In genomic region chr2:129908701-129909425, GRCm38 (mm10) we compare ENCODE assay signal across 9 mouse cellular contexts.
A peak's percentile ranks its signal among the peaks of the same experiment; 100 is the strongest.
DNase-seq lines count a peak whose midpoint lies in the region; ATAC-seq and TF ChIP-seq lines count a peak whose summit lies in the region.
"Had no signal": no experiment of that assay in that cellular context is flagged by ENCODE, and none has a peak within 500 bp of the region (broad histone marks: within the 10 kb centered on the region; RNA-seq: fewer than 3 reads in every experiment).

No protein-coding gene starts in this region.

- no peak overlapping the region for H3K27ac ChIP-seq in heart, embryonic 12.5 days (ENCODE audit: poor library complexity, severe bottlenecking)
- no peak overlapping the region for H3K27ac ChIP-seq in heart, adult 2 months
- H3K27ac ChIP-seq in stomach, embryonic 15.5 days: no peak overlapping the region
- H3K27ac ChIP-seq: liver, embryonic 13.5 days had no signal

- peaks cover 6% of the 10 kb centered on the region for H3K27me3 ChIP-seq in heart, embryonic 12.5 days (replicated peaks)
- H3K27me3 ChIP-seq in heart, adult 2 months (ENCODE audit: control insufficient read depth, insufficient read depth, low read length): peaks cover 5% of the 10 kb centered on the region; the same call in 1 of the 2 replicates
- 0 out of 2 replicates have a peak, but pooled peaks cover 5% of the 10 kb centered on the region for H3K27me3 ChIP-seq in stomach, embryonic 15.5 days (replicated peaks)

- no peak for TF ChIP-seq POLR2A in heart, adult 2 months (IDR thresholded peaks at IDR 0.05; ENCODE audit: insufficient read depth, low read depth, low read length)

- H3K9ac ChIP-seq in heart, embryonic 12.5 days: no peak overlapping the region
- H3K9ac ChIP-seq in heart, adult 2 months (ENCODE audit: low read depth, low read length): no peak overlapping the region
- no peak overlapping the region for H3K9ac ChIP-seq in stomach, embryonic 15.5 days
- H3K9ac ChIP-seq: liver, embryonic 13.5 days had no signal

- H3K4me1 ChIP-seq in heart, embryonic 12.5 days (replicated peaks): peaks cover 11% of the 10 kb centered on the region
- H3K4me1 ChIP-seq in heart, adult 2 months (ENCODE audit: control insufficient read depth, insufficient read depth, low read length): peaks cover 1% of the 10 kb centered on the region
- peaks cover 5% of the 10 kb centered on the region for H3K4me1 ChIP-seq in stomach, embryonic 15.5 days

- H3K9me3 ChIP-seq in heart, embryonic 12.5 days (replicated peaks): no peaks in the 10 kb centered on the region
- H3K9me3 ChIP-seq in stomach, embryonic 15.5 days: no peaks in the 10 kb centered on the region
- H3K9me3 ChIP-seq: liver, embryonic 13.5 days had no signal

- no peak for TF ChIP-seq EP300 in heart, adult 2 months (IDR thresholded peaks at IDR 0.05; ENCODE audit: insufficient read depth, low read depth, low read length)

- H3K79me2 ChIP-seq in heart, adult 2 months (replicated peaks; ENCODE audit: control insufficient read depth, insufficient read depth, low read length): no peaks in the 10 kb centered on the region

- intact Hi-C loops in heart, adult 2 months (cut with DNase I): no loop called here

- no peak for DNase-seq in heart, adult 2 months
- peak; percentile 81 to 86 for DNase-seq in cerebellum, postnatal 10 days
- peak; percentile 71 to 79 for DNase-seq in frontal cortex, adult 2 months (ENCODE audit: extremely low spot score in 1 of 2, low spot score in 1 of 2)
- peak; percentile 44 for DNase-seq in kidney, postnatal 14 days
- DNase-seq in mesoderm, embryonic 11.5 days (ENCODE audit: low read depth, low spot score): peak; percentile 93
- DNase-seq in thymus, postnatal 0 days (ENCODE audit: low spot score): no peak
- DNase-seq: liver, embryonic 13.5 days had no signal

- H3K4me2 ChIP-seq in heart, embryonic 12.5 days: peak overlapping the region; percentile 75
- peak overlapping the region; percentile 52 for H3K4me2 ChIP-seq in stomach, embryonic 15.5 days
- H3K4me2 ChIP-seq: liver, embryonic 13.5 days had no signal

- peak; percentile 63; the same call in 1 of the 2 replicates for ATAC-seq in heart, embryonic 12.5 days (ENCODE audit: insufficient number of reproducible peaks, low FRiP score)
- ATAC-seq in stomach, embryonic 15.5 days (ENCODE audit: insufficient read depth, low FRiP score, low read depth): peak; percentile 47; the same call in 1 of the 2 replicates

- TF ChIP-seq CTCF in heart, adult 2 months (IDR thresholded peaks at IDR 0.05): no peak

- H3K4me3 ChIP-seq in heart, embryonic 12.5 days: peak overlapping the region; percentile 44
- no peak overlapping the region for H3K4me3 ChIP-seq in heart, adult 2 months
- H3K4me3 ChIP-seq in stomach, embryonic 15.5 days (replicated peaks): peak overlapping the region; percentile 26
- H3K4me3 ChIP-seq: liver, embryonic 13.5 days had no signal

- 3% methylated on average over 28 of the region's 28 CpGs for WGBS in heart, embryonic 12.5 days
- WGBS in heart, adult 2 months: 7% methylated on average over 28 of the region's 28 CpGs
- WGBS in stomach, embryonic 15.5 days: 2% methylated on average over 28 of the region's 28 CpGs

- no peaks in the 10 kb centered on the region for H3K36me3 ChIP-seq in heart, embryonic 12.5 days
- peaks cover 2% of the 10 kb centered on the region; the same call in 1 of the 2 replicates for H3K36me3 ChIP-seq in heart, adult 2 months (ENCODE audit: control insufficient read depth, insufficient read depth, low read length)
- H3K36me3 ChIP-seq in stomach, embryonic 15.5 days: no peaks in the 10 kb centered on the region
- H3K36me3 ChIP-seq: liver, embryonic 13.5 days had no signal

Comparison
In these comparisons a context has a peak if more than half of its experiments do, and no peak if none do; other contexts are left out.
1. DNase-seq: peak in cerebellum, postnatal 10 days (2 of 2), frontal cortex, adult 2 months (2 of 2), kidney, postnatal 14 days (single experiment) and mesoderm, embryonic 11.5 days (single experiment); none in heart, adult 2 months (0 of 2) and thymus, postnatal 0 days (single experiment).